Mouse (Mus musculus): ENCODE results near the gene Olfr1045. TPM values are rescaled to one million over a fixed set of nuclear protein-coding genes. Genes with fewer than 3 reads are reported as not detected.
"Not testable (repeated sequence)": the region's sequence is repeated elsewhere in the genome, so short reads cannot be mapped to it uniquely, and the experiment has no call there.

Gene Olfr1045
- polyA plus RNA-seq (2014; fragmentation: Nextera tagmentation; extraction: Ambion mirVana) = not detected in 2 replicates

- H3K27ac ChIP-seq (ENCODE audit: low read depth, low read length) = no peak within 1 kb of the TSS
Observed at GRCm38 (mm10) chr2:86202909-86203308, at the start of gene Olfr1045. Olfr1045 (minus strand) TSS chr2:86203009.

GRCm38 (mm10) chr2:86240189-86240588 is 37.4 kb upstream of the Olfr1045 start, which contains the start of gene Olfr1048:
Olfr1048 (minus strand) TSS chr2:86240289.
- Histone ChIP-seq H3K9ac (ENCODE audit: low read depth, low read length) (no peak within 1 kb of the TSS), H3K4me3 (ENCODE audit: low read depth, low read length) (no peak within 1 kb of the TSS), H3K27ac (ENCODE audit: low read depth, low read length) (no peak within 1 kb of the TSS), H3K9me3 (ENCODE audit: control insufficient read depth, low read length) (no peaks in the 10 kb centered on the region), H3K36me3 (ENCODE audit: control insufficient read depth, insufficient read depth, low read length) (no peaks in the 10 kb centered on the region), H3K27me3 (ENCODE audit: control insufficient read depth, insufficient read depth, low read length) (no peaks in the 10 kb centered on the region), H3K4me2 (replicated peaks; ENCODE audit: low read depth, low read length) (no peak within 1 kb of the TSS), H3K4me1 (replicated peaks; ENCODE audit: control insufficient read depth, insufficient read depth, low read length) (no peaks in the 10 kb centered on the region)
- no peak for DNase-seq (ENCODE audit: low spot score)
- no peak for ATAC-seq (ENCODE audit: low FRiP score)

More at GRCm38 (mm10) chr2:86202909-86203308, at the start of gene Olfr1045:
- no peak for DNase-seq (ENCODE audit: low spot score)
- H3K4me3 ChIP-seq (ENCODE audit: low read depth, low read length) = no peak within 1 kb of the TSS
- H3K9ac ChIP-seq (ENCODE audit: low read depth, low read length) = no peak within 1 kb of the TSS
- no peaks in the 10 kb centered on the region for H3K27me3 ChIP-seq (ENCODE audit: control insufficient read depth, insufficient read depth, low read length)
- no peak within 1 kb of the TSS for H3K4me2 ChIP-seq (replicated peaks; ENCODE audit: low read depth, low read length)
- no peaks in the 10 kb centered on the region for H3K4me1 ChIP-seq (replicated peaks; ENCODE audit: control insufficient read depth, insufficient read depth, low read length)
- H3K36me3 ChIP-seq (ENCODE audit: control insufficient read depth, insufficient read depth, low read length) = no peaks in the 10 kb centered on the region
- no peak for ATAC-seq (ENCODE audit: low FRiP score)
- no peaks in the 10 kb centered on the region for H3K9me3 ChIP-seq (ENCODE audit: control insufficient read depth, low read length)

GRCm38 (mm10) chr2:86231301-86231700 is 28.5 kb upstream of the Olfr1045 start, which contains the start of gene Olfr1047:
Olfr1047 (minus strand) TSS chr2:86231401.
- Histone ChIP-seq H3K27me3 (ENCODE audit: control insufficient read depth, insufficient read depth, low read length) (no peaks in the 10 kb centered on the region), H3K9me3 (ENCODE audit: control insufficient read depth, low read length) (no peaks in the 10 kb centered on the region), H3K27ac (ENCODE audit: low read depth, low read length) (no peak within 1 kb of the TSS), H3K36me3 (ENCODE audit: control insufficient read depth, insufficient read depth, low read length) (no peaks in the 10 kb centered on the region), H3K9ac (ENCODE audit: low read depth, low read length) (no peak within 1 kb of the TSS), H3K4me2 (replicated peaks; ENCODE audit: low read depth, low read length) (no peak within 1 kb of the TSS), H3K4me3 (ENCODE audit: low read depth, low read length) (no peak within 1 kb of the TSS), H3K4me1 (replicated peaks; ENCODE audit: control insufficient read depth, insufficient read depth, low read length) (no peaks in the 10 kb centered on the region)
- WGBS = 88% methylated on average over 1 of the region's 1 CpGs
- DNase-seq (ENCODE audit: low spot score) (no peak), ATAC-seq (ENCODE audit: low FRiP score) (no peak)

- Histone ChIP-seq H3K27me3 (ENCODE audit: control insufficient read depth, insufficient read depth, low read length) (no peaks in the 10 kb centered on the region), H3K9ac (ENCODE audit: low read depth, low read length) (no peak within 1 kb of the TSS), H3K36me3 (ENCODE audit: control insufficient read depth, insufficient read depth, low read length) (no peaks in the 10 kb centered on the region), H3K4me3 (ENCODE audit: low read depth, low read length) (no peak within 1 kb of the TSS), H3K27ac (ENCODE audit: low read depth, low read length) (no peak within 1 kb of the TSS), H3K4me2 (replicated peaks; ENCODE audit: low read depth, low read length) (no peak within 1 kb of the TSS), H3K4me1 (replicated peaks; ENCODE audit: control insufficient read depth, insufficient read depth, low read length) (no peaks in the 10 kb centered on the region), H3K9me3 (ENCODE audit: control insufficient read depth, low read length) (no peaks in the 10 kb centered on the region)
- DNase-seq (ENCODE audit: low spot score) (no peak), ATAC-seq (ENCODE audit: low FRiP score) (no peak)
- WGBS = 81% methylated on average over 2 of the region's 2 CpGs
Observed at GRCm38 (mm10) chr2:86219214-86219613, 16.4 kb upstream of the Olfr1045 start, which contains the start of gene Olfr1046. Olfr1046 (minus strand) TSS chr2:86219314.

GRCm38 (mm10) chr2:86195863-86196262 is 6.9 kb downstream of the Olfr1045 start:
- Histone ChIP-seq H3K9ac (ENCODE audit: low read depth, low read length) (no peak overlapping the region), H3K27ac (ENCODE audit: low read depth, low read length) (no peak overlapping the region), H3K36me3 (ENCODE audit: control insufficient read depth, insufficient read depth, low read length) (no peaks in the 10 kb centered on the region), H3K4me1 (replicated peaks; ENCODE audit: control insufficient read depth, insufficient read depth, low read length) (no peaks in the 10 kb centered on the region), H3K4me3 (ENCODE audit: low read depth, low read length) (no peak overlapping the region), H3K27me3 (ENCODE audit: control insufficient read depth, insufficient read depth, low read length) (no peaks in the 10 kb centered on the region), H3K9me3 (ENCODE audit: control insufficient read depth, low read length) (no peaks in the 10 kb centered on the region), H3K4me2 (replicated peaks; ENCODE audit: low read depth, low read length) (no peak overlapping the region)
- DNase-seq (ENCODE audit: low spot score) (no peak), ATAC-seq (ENCODE audit: low FRiP score) (no peak)
- WGBS = 46% methylated on average over 1 of the region's 1 CpGs

- DNase-seq (ENCODE audit: low spot score) (no peak), ATAC-seq (ENCODE audit: low FRiP score) (no peak)
- Histone ChIP-seq H3K9me3 (ENCODE audit: control insufficient read depth, low read length) (no peaks in the 10 kb centered on the region), H3K36me3 (ENCODE audit: control insufficient read depth, insufficient read depth, low read length) (no peaks in the 10 kb centered on the region), H3K4me1 (replicated peaks; ENCODE audit: control insufficient read depth, insufficient read depth, low read length) (no peaks in the 10 kb centered on the region), H3K27me3 (ENCODE audit: control insufficient read depth, insufficient read depth, low read length) (no peaks in the 10 kb centered on the region), H3K4me2 (replicated peaks; ENCODE audit: low read depth, low read length) (no peak within 1 kb of the TSS), H3K4me3 (ENCODE audit: low read depth, low read length) (no peak within 1 kb of the TSS), H3K27ac (ENCODE audit: low read depth, low read length) (no peak within 1 kb of the TSS), H3K9ac (ENCODE audit: low read depth, low read length) (no peak within 1 kb of the TSS)
Observed at GRCm38 (mm10) chr2:86185583-86185982, 17.2 kb downstream of the Olfr1045 start, which contains the start of gene Olfr52. Olfr52 (minus strand) TSS chr2:86185683.

GRCm38 (mm10) chr2:86179950-86180349 is 22.9 kb downstream of the Olfr1045 start:
- 74% methylated on average over 3 of the region's 3 CpGs for WGBS
- Histone ChIP-seq H3K9me3 (ENCODE audit: control insufficient read depth, low read length) (no peaks in the 10 kb centered on the region), H3K27ac (ENCODE audit: low read depth, low read length) (no peak overlapping the region), H3K9ac (ENCODE audit: low read depth, low read length) (no peak overlapping the region), H3K4me2 (replicated peaks; ENCODE audit: low read depth, low read length) (no peak overlapping the region), H3K4me3 (ENCODE audit: low read depth, low read length) (no peak overlapping the region), H3K27me3 (ENCODE audit: control insufficient read depth, insufficient read depth, low read length) (no peaks in the 10 kb centered on the region), H3K4me1 (replicated peaks; ENCODE audit: control insufficient read depth, insufficient read depth, low read length) (no peaks in the 10 kb centered on the region), H3K36me3 (ENCODE audit: control insufficient read depth, insufficient read depth, low read length) (no peaks in the 10 kb centered on the region)
- no peak for ATAC-seq (ENCODE audit: low FRiP score)
- DNase-seq (ENCODE audit: low spot score) = no peak

GRCm38 (mm10) chr2:86177720-86178119 is 25.1 kb downstream of the Olfr1045 start, which contains the start of gene Olfr1044:
Olfr1044 (minus strand) TSS chr2:86177820.
- Histone ChIP-seq H3K4me1 (replicated peaks; ENCODE audit: control insufficient read depth, insufficient read depth, low read length) (no peaks in the 10 kb centered on the region), H3K27ac (ENCODE audit: low read depth, low read length) (no peak within 1 kb of the TSS), H3K4me3 (ENCODE audit: low read depth, low read length) (no peak within 1 kb of the TSS), H3K27me3 (ENCODE audit: control insufficient read depth, insufficient read depth, low read length) (no peaks in the 10 kb centered on the region), H3K9me3 (ENCODE audit: control insufficient read depth, low read length) (no peaks in the 10 kb centered on the region), H3K36me3 (ENCODE audit: control insufficient read depth, insufficient read depth, low read length) (no peaks in the 10 kb centered on the region), H3K9ac (ENCODE audit: low read depth, low read length) (no peak within 1 kb of the TSS), H3K4me2 (replicated peaks; ENCODE audit: low read depth, low read length) (no peak within 1 kb of the TSS)
- no peak for DNase-seq (ENCODE audit: low spot score)
- ATAC-seq (ENCODE audit: low FRiP score) = no peak

- H3K4me1 ChIP-seq (replicated peaks; ENCODE audit: control insufficient read depth, insufficient read depth, low read length); H3K4me3 ChIP-seq (ENCODE audit: low read depth, low read length); H3K36me3 ChIP-seq (ENCODE audit: control insufficient read depth, insufficient read depth, low read length); ATAC-seq (ENCODE audit: low FRiP score); DNase-seq (ENCODE audit: low spot score); H3K4me2 ChIP-seq (replicated peaks; ENCODE audit: low read depth, low read length); H3K9ac ChIP-seq (ENCODE audit: low read depth, low read length); H3K27ac ChIP-seq (ENCODE audit: low read depth, low read length); H3K9me3 ChIP-seq (ENCODE audit: control insufficient read depth, low read length); H3K27me3 ChIP-seq (ENCODE audit: control insufficient read depth, insufficient read depth, low read length): not testable (repeated sequence)
- WGBS = 86% methylated on average over 7 of the region's 7 CpGs
Observed at GRCm38 (mm10) chr2:86175422-86175821, 27.4 kb downstream of the Olfr1045 start.

Measured in hindbrain, embryonic 11.5 days (tissue).